Mouse (Mus musculus): ENCODE measurements at regions not wholly inside any gene's neighbourhood (a gene's known extent, or its start where the extent isn't known, plus 50 kb on each side); places are given as distances from the start of the nearest gene placed in this dataset.

DNA sequence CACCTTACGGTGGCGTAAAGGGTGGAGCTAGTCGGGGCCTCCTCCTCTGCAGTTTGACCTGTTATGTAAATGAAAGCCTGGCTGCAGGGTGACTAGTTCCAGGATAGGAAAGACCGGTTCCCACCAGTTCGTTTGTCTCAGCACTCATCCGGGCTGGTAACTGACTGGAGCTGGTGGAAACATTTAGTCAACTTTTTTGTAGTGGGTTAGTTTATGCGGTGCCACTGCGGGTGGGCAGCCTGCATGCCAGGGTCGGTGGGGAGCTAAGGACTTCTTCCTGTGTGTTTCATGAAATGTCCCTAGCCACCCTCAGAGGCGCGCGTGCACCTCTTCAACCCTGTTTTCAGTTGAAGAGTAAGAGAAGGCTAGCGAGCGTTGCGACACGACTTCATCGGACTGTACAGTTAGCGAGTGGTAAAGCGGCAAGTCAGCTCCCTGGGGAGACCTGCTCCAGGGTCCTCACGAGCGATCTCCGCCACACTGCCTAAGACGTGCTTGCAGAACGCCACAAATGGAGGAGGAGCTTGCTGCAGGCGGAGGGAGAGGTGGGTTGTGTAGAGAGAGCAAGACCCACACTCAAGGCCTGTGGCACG is 76.5 kb upstream of the Gadd45a start:
- DNase-seq, result no peak

DNA sequence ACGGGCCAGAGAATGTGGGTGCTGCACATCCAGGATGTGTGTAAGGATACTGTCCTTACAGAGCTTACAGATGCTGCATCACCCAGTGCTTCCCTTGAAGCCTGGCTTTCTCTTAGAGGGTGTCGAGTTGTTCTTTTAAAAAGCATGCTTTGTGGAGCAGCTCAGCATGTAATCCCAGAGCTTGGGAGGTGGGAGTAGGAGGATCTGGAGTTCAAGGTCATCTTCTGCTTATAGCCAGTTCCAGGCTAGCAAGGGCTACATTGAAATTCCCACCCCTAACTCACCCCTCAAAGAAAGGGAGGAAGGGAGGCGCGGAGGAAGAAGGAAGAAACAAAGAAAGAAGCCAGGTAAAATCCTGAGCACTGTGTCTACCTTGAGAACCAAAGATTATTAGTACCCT is 76.0 kb upstream of the Gadd45a start:
- DNase-seq, result no peak

- DNase-seq, result no peak
Measured at GRCm38 (mm10) chr6:67112311-67112710, 75.1 kb upstream of the Gadd45a start.

DNA sequence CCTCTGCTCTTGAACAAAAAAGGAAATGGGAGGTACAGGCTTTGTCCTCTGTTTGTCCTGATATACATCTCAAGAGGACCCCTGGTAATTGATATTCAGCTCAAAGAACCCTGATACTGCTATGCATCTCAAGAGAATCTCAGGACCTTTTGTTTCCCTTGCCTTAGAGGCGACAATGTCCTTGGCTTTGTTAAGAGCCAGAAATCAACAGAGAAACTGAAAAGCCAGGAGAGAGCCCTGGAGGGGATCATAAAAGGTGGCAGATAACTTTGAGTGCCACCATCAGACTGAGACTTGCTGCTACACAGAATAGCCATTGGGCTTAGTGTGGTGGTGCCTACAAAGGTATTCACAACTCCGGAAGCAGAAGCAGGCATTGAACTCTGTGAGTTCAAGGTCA is 74.3 kb upstream of the Gadd45a start:
- DNase-seq, result no peak

DNA sequence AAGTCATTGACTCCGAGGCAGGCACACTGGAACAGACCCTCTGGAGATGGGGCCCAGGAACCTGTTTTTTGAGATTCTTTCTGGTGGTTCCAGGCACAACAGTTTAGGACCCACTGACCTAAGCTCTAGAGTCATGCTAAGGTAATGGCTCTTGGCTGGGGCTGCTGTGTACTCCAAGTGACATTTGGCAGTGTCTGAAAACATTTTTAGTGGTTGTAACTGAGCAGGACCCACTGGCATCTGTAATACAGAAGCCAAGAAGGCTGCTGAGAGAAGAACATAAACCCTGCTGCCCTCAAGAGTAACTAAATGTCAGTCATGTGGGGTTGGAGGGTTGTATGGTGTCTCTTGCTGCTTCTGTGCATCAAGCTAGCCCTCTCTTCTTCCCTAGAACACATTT is 73.1 kb upstream of the Gadd45a start:
- no peak for DNase-seq

GRCm38 (mm10) chr6:67109774-67110173 is 72.5 kb upstream of the Gadd45a start:
- no peak for DNase-seq

- no peak for DNase-seq
Measured at GRCm38 (mm10) chr6:67107517-67107916, 70.3 kb upstream of the Gadd45a start.

DNA sequence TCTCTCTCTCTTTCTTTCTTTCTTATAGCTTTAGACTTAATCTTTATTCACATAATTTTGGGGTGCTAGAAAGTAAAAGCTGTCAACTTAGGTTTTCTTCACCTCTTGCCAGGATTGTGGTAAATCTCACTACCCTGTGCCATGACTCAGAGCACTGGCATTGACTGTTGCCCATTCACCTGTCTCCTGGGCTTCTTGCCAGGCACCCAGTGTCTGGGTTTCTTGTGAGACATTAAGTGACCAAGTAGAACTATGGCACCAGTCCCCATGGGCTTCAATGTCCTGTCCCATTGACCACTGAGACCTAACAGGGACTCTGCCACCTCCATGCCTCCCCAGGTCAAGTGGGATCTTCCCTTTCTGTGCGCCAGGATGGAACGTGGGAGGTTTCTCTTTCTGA is 69.2 kb upstream of the Gadd45a start:
- DNase-seq, result no peak

GRCm38 (mm10) chr6:67105386-67105785 is 68.1 kb upstream of the Gadd45a start:
- no peak for DNase-seq

- peak; percentile 20 for DNase-seq
Measured at GRCm38 (mm10) chr6:67104205-67104604, 66.9 kb upstream of the Gadd45a start.

DNA sequence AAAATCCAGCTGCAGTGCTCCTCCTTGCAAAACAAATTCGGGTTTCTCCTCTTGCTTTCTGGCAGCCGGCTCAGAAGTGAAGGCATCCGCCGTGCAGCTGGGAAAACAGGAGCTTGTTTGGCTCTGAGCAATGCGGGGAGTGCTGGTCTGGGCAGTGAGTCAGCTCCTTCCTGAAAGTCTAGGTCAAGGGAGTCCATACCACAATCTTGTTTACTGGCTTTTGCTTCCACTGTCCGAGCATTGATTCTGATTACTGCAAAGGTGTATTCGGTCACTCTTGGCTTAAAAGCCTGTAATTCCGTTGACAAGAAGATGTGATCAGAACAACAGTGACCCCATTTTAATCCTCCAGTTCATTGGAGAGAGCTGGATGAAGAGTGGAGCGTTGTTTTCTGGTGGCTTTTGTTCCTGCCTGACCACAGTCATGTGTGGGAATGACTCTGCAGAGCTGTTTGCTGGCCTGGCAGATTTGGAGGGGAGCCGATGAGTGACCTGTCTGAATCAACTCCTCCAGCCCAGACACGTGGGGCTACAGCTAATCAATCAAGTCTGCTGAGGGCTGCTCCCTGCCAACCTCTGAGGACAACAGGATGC is 65.4 kb upstream of the Gadd45a start:
- peak; percentile 42 for DNase-seq

DNA sequence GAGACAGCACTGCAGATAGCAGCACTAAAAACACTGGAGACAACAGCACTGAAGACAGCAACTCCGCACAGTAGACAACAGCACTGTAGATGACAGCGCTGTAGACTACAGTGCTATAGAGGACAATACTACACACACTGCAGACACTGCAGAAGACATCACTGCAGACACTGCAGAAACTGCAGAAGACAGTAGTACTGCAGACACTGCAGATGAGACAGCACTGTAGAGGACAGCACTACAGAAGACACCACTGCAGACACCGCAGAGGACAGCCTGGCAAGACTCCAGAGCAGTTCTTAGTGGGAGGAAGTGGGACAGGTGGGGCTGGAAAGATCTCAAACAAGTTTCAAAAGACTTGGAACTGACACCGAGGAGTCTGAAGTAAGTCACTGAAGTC is 64.8 kb upstream of the Gadd45a start:
- DNase-seq, result no peak

- DNase-seq, result no peak
Measured at GRCm38 (mm10) chr6:67094426-67094825, 57.2 kb upstream of the Gadd45a start.

GRCm38 (mm10) chr6:67093128-67093527 is 55.9 kb upstream of the Gadd45a start:
- no peak for DNase-seq

DNA sequence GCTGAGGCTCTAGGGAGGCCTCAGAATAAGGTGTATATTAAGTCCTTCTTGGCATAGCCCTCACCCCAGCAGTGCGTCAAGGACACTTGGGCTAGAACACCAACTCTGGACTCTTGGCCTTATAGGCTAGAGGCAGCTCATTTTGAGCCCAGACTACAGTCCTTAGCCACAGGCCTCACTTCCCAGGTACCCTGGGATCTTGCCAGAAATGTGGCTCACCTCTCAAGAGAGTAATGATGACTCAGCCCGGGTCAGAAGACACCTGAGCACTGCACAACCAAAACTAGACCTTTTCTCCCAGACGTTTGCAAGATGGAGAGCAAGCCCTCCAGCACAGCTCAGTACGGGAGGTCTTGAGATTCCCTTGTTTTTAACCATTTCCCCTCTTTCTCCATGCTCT is 52.9 kb upstream of the Gadd45a start:
- no peak for DNase-seq

- DNase-seq, result no peak
Measured at GRCm38 (mm10) chr6:67089530-67090140, 52.4 kb upstream of the Gadd45a start.

GRCm38 (mm10) chr6:67088741-67089455 is 51.6 kb upstream of the Gadd45a start:
- no peak for DNase-seq

GRCm38 (mm10) chr6:67087837-67088440 is 50.7 kb upstream of the Gadd45a start:
- no peak for DNase-seq

GRCm38 (mm10) chr6:67087393-67087792 is 50.1 kb upstream of the Gadd45a start:
- DNase-seq, result no peak

All from right cerebral cortex, adult 18-20 months (tissue).